Comparison of ENCODE assay signal across 8 mouse cellular contexts in the genomic region with DNA sequence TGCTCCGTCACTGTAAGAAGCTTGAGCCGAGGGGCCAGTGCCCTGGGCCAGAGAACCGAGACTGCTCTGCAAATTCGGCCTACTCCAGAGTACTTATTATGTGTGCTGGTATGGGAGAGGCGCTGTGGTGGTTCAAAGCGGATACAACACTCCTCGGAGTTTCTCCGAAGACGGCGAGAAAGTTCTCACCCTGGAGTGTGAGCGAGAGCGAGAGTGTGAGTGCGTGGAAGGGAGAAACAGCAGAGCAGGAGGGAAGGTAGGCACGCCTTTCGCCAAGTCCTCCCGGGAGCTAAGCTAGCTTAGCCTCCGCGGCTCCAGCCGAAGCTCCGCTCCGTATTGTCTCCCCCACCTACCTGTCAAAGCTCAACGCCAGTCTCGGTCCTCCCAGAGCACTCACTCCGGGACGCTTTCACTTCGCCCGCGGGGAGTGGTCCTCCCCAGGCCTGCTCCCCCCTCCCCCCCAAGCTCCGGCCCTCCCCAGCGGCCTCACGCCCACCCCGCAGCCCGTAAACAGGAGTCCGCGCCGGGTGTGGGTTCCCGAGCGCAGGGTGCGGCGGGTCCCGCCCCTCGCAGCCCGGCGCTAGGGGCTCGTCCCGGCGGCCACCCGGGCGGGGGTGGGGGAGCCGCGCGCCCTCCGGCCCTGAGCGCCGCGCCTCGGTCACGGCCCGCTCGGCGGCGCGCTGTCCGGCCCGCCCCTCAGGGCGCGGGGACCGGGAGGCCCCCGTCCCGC. TPM values are rescaled to one million over a fixed set of nuclear protein-coding genes. Genes with fewer than 3 reads are reported as not detected.
A peak's percentile ranks its signal among the peaks of the same experiment; 100 is the strongest.
DNase-seq lines count a peak whose midpoint lies in the region; ATAC-seq and TF ChIP-seq lines count a peak whose summit lies in the region.

No protein-coding gene starts in this region.

- TF ChIP-seq POLR2A in bone marrow, adult 2 months (IDR thresholded peaks at IDR 0.05; ENCODE audit: borderline replicate concordance, control insufficient read depth, low read depth, low read length), result no peak
- TF ChIP-seq POLR2A in embryonic fibroblast, embryonic 13.5 days (IDR thresholded peaks at IDR 0.05; ENCODE audit: low read depth, low read length), result no peak

- H3K27ac ChIP-seq in bone marrow, adult 2 months (ENCODE audit: control insufficient read depth, insufficient read depth, low read depth, low read length, poor library complexity), result peak overlapping the region; percentile 98
- peak overlapping the region; percentile 8; the same call in 1 of the 2 replicates for H3K27ac ChIP-seq in embryonic fibroblast, embryonic 13.5 days (ENCODE audit: insufficient read depth, low read length)
- H3K27ac ChIP-seq in heart, embryonic 13.5 days (replicated peaks), result peak overlapping the region; percentile 98
- peak overlapping the region; percentile 98 for H3K27ac ChIP-seq in kidney, postnatal 0 days
- peak overlapping the region; percentile 99 for H3K27ac ChIP-seq in liver, postnatal 0 days (ENCODE audit: low read depth)
- H3K27ac ChIP-seq in neural tube, embryonic 12.5 days, result peak overlapping the region; percentile 91
- peak overlapping the region; percentile 99 for H3K27ac ChIP-seq in stomach, postnatal 0 days (replicated peaks)

- peak overlapping the region; percentile 78 for H3K4me3 ChIP-seq in bone marrow, adult 2 months (replicated peaks; ENCODE audit: control insufficient read depth, low read depth, low read length)
- peak overlapping the region; percentile 75 for H3K4me3 ChIP-seq in embryonic fibroblast, embryonic 13.5 days (ENCODE audit: insufficient read depth, low read length)
- H3K4me3 ChIP-seq in heart, embryonic 13.5 days, result peak overlapping the region; percentile 94
- peak overlapping the region; percentile 98 for H3K4me3 ChIP-seq in kidney, postnatal 0 days (replicated peaks; ENCODE audit: low read depth, low read length)
- H3K4me3 ChIP-seq in liver, postnatal 0 days (ENCODE audit: low read depth, low read length), result peak overlapping the region; percentile 100
- peak overlapping the region; percentile 97 for H3K4me3 ChIP-seq in neural tube, embryonic 12.5 days
- H3K4me3 ChIP-seq in stomach, postnatal 0 days (ENCODE audit: low read depth, low read length), result peak overlapping the region; percentile 96

- DNase-seq in CD8-positive naive resting alpha-beta T cell, adult 2 months (ENCODE audit: low read depth in 2 of 2, low spot score in 2 of 2), result peak; percentile 38 to 42
- peak; percentile 71 for DNase-seq in kidney, postnatal 0 days (ENCODE audit: low spot score)
- peak; percentile 71 for DNase-seq in liver, postnatal 0 days
- peak; percentile 69 for DNase-seq in stomach, postnatal 0 days (ENCODE audit: low spot score)

- peaks cover 2% of the 10 kb centered on the region for H3K4me1 ChIP-seq in bone marrow, adult 2 months (ENCODE audit: control insufficient read depth, insufficient read depth, low read length)
- no peaks in the 10 kb centered on the region; the same call in 1 of the 2 replicates for H3K4me1 ChIP-seq in embryonic fibroblast, embryonic 13.5 days (ENCODE audit: control insufficient read depth, insufficient read depth, low read length)
- peaks cover 27% of the 10 kb centered on the region for H3K4me1 ChIP-seq in heart, embryonic 13.5 days
- H3K4me1 ChIP-seq in kidney, postnatal 0 days (replicated peaks; ENCODE audit: insufficient read depth, low read length), result peaks cover 10% of the 10 kb centered on the region
- peaks cover 23% of the 10 kb centered on the region for H3K4me1 ChIP-seq in liver, postnatal 0 days (ENCODE audit: insufficient read depth)
- H3K4me1 ChIP-seq in neural tube, embryonic 12.5 days, result peaks cover 15% of the 10 kb centered on the region
- peaks cover 5% of the 10 kb centered on the region; the same call in 1 of the 2 replicates for H3K4me1 ChIP-seq in stomach, postnatal 0 days (replicated peaks; ENCODE audit: control insufficient read depth, insufficient read depth)

- TF ChIP-seq CTCF in bone marrow, adult 2 months (IDR thresholded peaks at IDR 0.05; ENCODE audit: control insufficient read depth, insufficient read depth, low read length), result no peak
- no peak for TF ChIP-seq CTCF in embryonic fibroblast, embryonic 13.5 days (IDR thresholded peaks at IDR 0.05; ENCODE audit: borderline replicate concordance, insufficient read depth, low read length)
- no peak for TF ChIP-seq CTCF in kidney, postnatal 0 days (IDR thresholded peaks at IDR 0.05; ENCODE audit: low read depth)
- no peak for TF ChIP-seq CTCF in liver, postnatal 0 days (IDR thresholded peaks at IDR 0.05; ENCODE audit: low read depth)
- no peak for TF ChIP-seq CTCF in stomach, postnatal 0 days (IDR thresholded peaks at IDR 0.05; ENCODE audit: low read depth)

- H3K36me3 ChIP-seq in heart, embryonic 13.5 days, result no peaks in the 10 kb centered on the region
- no peaks in the 10 kb centered on the region for H3K36me3 ChIP-seq in kidney, postnatal 0 days (ENCODE audit: insufficient read depth, low read length)
- H3K36me3 ChIP-seq in liver, postnatal 0 days (replicated peaks; ENCODE audit: insufficient read depth, low read length), result no peaks in the 10 kb centered on the region
- no peaks in the 10 kb centered on the region for H3K36me3 ChIP-seq in neural tube, embryonic 12.5 days
- no peaks in the 10 kb centered on the region for H3K36me3 ChIP-seq in stomach, postnatal 0 days (ENCODE audit: control insufficient read depth, insufficient read depth, low read length)

- peak; percentile 80 for ATAC-seq in heart, embryonic 13.5 days (ENCODE audit: extremely low read depth, insufficient number of reproducible peaks, low FRiP score, low TSS enrichment)
- ATAC-seq in kidney, postnatal 0 days (replicated peaks; ENCODE audit: low FRiP score, low read depth), result peak; percentile 81
- ATAC-seq in liver, postnatal 0 days, result peak; percentile 75
- ATAC-seq in neural tube, embryonic 12.5 days (ENCODE audit: low FRiP score, low read depth), result peak; percentile 83
- peak; percentile 73 for ATAC-seq in stomach, postnatal 0 days (ENCODE audit: low FRiP score, low TSS enrichment)

- peak overlapping the region; percentile 98 for H3K9ac ChIP-seq in heart, embryonic 13.5 days
- peak overlapping the region; percentile 94 for H3K9ac ChIP-seq in kidney, postnatal 0 days (ENCODE audit: low read depth, low read length)
- H3K9ac ChIP-seq in liver, postnatal 0 days (replicated peaks), result peak overlapping the region; percentile 99
- H3K9ac ChIP-seq in neural tube, embryonic 12.5 days, result peak overlapping the region; percentile 95
- peak overlapping the region; percentile 93 for H3K9ac ChIP-seq in stomach, postnatal 0 days (ENCODE audit: low read length)

- WGBS in bone marrow, adult 2 months, result 3% methylated on average over 69 of the region's 70 CpGs
- WGBS in heart, embryonic 13.5 days, result 0% methylated on average over 52 of the region's 70 CpGs
- under 1% methylated on average over 53 of the region's 70 CpGs for WGBS in kidney, postnatal 0 days
- WGBS in liver, postnatal 0 days (ENCODE audit: insufficient replicate concordance), result under 1% methylated on average over 49 of the region's 70 CpGs
- under 1% methylated on average over 68 of the region's 70 CpGs for WGBS in neural tube, embryonic 12.5 days
- under 1% methylated on average over 61 of the region's 70 CpGs for WGBS in stomach, postnatal 0 days

- no peaks in the 10 kb centered on the region for H3K9me3 ChIP-seq in heart, embryonic 13.5 days
- no peaks in the 10 kb centered on the region for H3K9me3 ChIP-seq in kidney, postnatal 0 days (replicated peaks; ENCODE audit: low read length)
- H3K9me3 ChIP-seq in liver, postnatal 0 days (ENCODE audit: low read length), result no peaks in the 10 kb centered on the region
- no peaks in the 10 kb centered on the region for H3K9me3 ChIP-seq in neural tube, embryonic 12.5 days
- H3K9me3 ChIP-seq in stomach, postnatal 0 days (ENCODE audit: control insufficient read depth, low read length), result no peaks in the 10 kb centered on the region

- no peaks in the 10 kb centered on the region for H3K27me3 ChIP-seq in heart, embryonic 13.5 days (replicated peaks)
- H3K27me3 ChIP-seq in kidney, postnatal 0 days (ENCODE audit: insufficient read depth, low read length), result no peaks in the 10 kb centered on the region
- H3K27me3 ChIP-seq in liver, postnatal 0 days (ENCODE audit: insufficient read depth, low read length), result no peaks in the 10 kb centered on the region
- no peaks in the 10 kb centered on the region for H3K27me3 ChIP-seq in neural tube, embryonic 12.5 days (replicated peaks)
- no peaks in the 10 kb centered on the region for H3K27me3 ChIP-seq in stomach, postnatal 0 days (ENCODE audit: control insufficient read depth, insufficient read depth, low read length)

- no peak for TF ChIP-seq EP300 in liver, postnatal 0 days (IDR thresholded peaks at IDR 0.05; ENCODE audit: low read depth)
- no peak for TF ChIP-seq EP300 in stomach, postnatal 0 days (optimal IDR thresholded peaks at IDR 0.05)

- peak overlapping the region; percentile 94 for H3K4me2 ChIP-seq in heart, embryonic 13.5 days
- peak overlapping the region; percentile 79 for H3K4me2 ChIP-seq in kidney, postnatal 0 days (ENCODE audit: low read length)
- H3K4me2 ChIP-seq in liver, postnatal 0 days (ENCODE audit: low read depth, low read length), result peak overlapping the region; percentile 96
- H3K4me2 ChIP-seq in neural tube, embryonic 12.5 days (replicated peaks), result peak overlapping the region; percentile 80
- peak overlapping the region; percentile 57 for H3K4me2 ChIP-seq in stomach, postnatal 0 days (replicated peaks; ENCODE audit: low read depth)

RNA-seq across cellular contexts. Expression of a gene that starts 0.8 kb away (rescaled TPM):
- 6.8 and 8.0 TPM in 2 replicates for polyA plus RNA-seq in bone marrow, adult 2 months (2011; ENCODE audit: insufficient read depth, insufficient read length, low replicate concordance, missing spikeins)
- polyA plus RNA-seq in embryonic fibroblast, embryonic 13.5 days (2011; ENCODE audit: insufficient read length, low read depth, missing spikeins), result 53.2 and 55.2 TPM in 2 replicates
- polyA plus RNA-seq in heart, embryonic 13.5 days (2015; fragmentation: Nextera tagmentation; extraction: Ambion mirVana), result 11.2 and 11.7 TPM in 2 replicates
- 13.2 and 15.5 TPM in 2 replicates for polyA plus RNA-seq in kidney, postnatal 0 days (2015; fragmentation: Nextera tagmentation; extraction: Ambion mirVana)
- polyA plus RNA-seq in liver, postnatal 0 days (2015; fragmentation: Nextera tagmentation; extraction: Ambion mirVana), result 4.6 and 4.7 TPM in 2 replicates
- polyA plus RNA-seq in neural tube, embryonic 12.5 days (2016; fragmentation: Nextera tagmentation; extraction: Ambion mirVana), result 21.8 and 22.8 TPM in 2 replicates
- 8.4 and 9.0 TPM in 2 replicates for polyA plus RNA-seq in stomach, postnatal 0 days (2015; fragmentation: Nextera tagmentation; extraction: Ambion mirVana)

RNA-seq across cellular contexts. Expression of a gene that starts 21.6 kb away (rescaled TPM):
- not detected in 2 replicates for polyA plus RNA-seq in bone marrow, adult 2 months (2011; ENCODE audit: insufficient read depth, insufficient read length, low replicate concordance, missing spikeins)
- not detected in 2 replicates for polyA plus RNA-seq in embryonic fibroblast, embryonic 13.5 days (2011; ENCODE audit: insufficient read length, low read depth, missing spikeins)
- not detected in 2 replicates for polyA plus RNA-seq in heart, embryonic 13.5 days (2015; fragmentation: Nextera tagmentation; extraction: Ambion mirVana)
- not detected in 2 replicates for polyA plus RNA-seq in kidney, postnatal 0 days (2015; fragmentation: Nextera tagmentation; extraction: Ambion mirVana)
- not detected in 2 replicates for polyA plus RNA-seq in liver, postnatal 0 days (2015; fragmentation: Nextera tagmentation; extraction: Ambion mirVana)
- not detected in 2 replicates for polyA plus RNA-seq in neural tube, embryonic 12.5 days (2016; fragmentation: Nextera tagmentation; extraction: Ambion mirVana)
- not detected in 2 replicates for polyA plus RNA-seq in stomach, postnatal 0 days (2015; fragmentation: Nextera tagmentation; extraction: Ambion mirVana)

Comparison
In these comparisons a context has a peak if more than half of its experiments do, and no peak if none do; other contexts are left out.
1. Peak in every context shown above with its lines: DNase-seq, ATAC-seq, H3K4me3 ChIP-seq and H3K27ac ChIP-seq.
2. H3K27ac ChIP-seq: peak in every context shown above with its lines; median percentile 99 in liver, postnatal 0 days; 99 in stomach, postnatal 0 days; 98 in bone marrow, adult 2 months; 98 in heart, embryonic 13.5 days; 98 in kidney, postnatal 0 days; 91 in neural tube, embryonic 12.5 days; 8 in embryonic fibroblast, embryonic 13.5 days.